Mouse (Mus musculus): ENCODE data around the gene Gulp1.

Gulp1 gene

DNA sequence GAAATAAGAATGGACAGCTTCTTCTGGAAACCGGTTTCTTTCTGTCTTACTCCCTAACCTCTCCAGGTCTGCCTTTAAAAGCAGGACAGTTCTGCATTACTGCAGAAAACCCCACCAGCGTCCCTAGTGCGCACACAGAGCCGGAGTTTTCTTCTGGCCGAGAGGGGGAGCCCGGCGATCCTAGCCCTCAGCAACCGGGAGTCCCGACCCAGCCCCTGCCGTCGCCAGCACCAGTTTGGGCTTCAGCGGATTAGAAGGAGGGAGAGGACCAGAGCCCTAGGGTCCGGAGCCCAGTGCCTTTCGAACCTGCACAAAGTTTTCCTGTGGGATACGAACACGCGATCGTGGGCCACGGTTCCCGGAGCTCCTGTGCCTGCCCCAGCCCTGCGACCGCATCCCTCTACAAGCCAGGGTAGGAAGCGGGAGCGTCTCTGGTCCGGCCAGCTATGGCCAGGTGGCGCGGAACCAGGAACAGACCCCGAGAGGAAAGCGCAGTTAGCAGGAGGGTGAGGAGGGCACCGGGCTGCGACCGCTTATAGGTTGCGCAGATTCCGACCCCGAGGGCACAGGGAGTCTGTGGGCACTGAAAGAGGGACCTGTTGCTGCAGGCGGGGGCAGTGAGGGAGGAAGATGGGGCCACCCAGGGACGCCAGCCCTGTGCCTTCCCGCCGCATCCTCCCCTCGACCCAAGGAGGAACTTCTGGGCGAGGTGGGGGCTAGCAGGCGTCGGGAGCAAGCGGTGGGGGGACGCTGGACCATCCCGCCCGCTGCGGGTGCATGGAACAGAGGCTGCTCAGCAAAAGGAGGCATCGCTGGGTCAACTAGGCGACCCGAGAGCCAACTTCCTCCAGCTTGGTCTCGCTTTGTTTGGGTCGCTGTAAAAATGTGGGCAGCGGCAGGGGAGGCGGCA lies at the start of gene Gulp1:
Gene Gulp1 (plus strand): TSS at position 51 of the 910 bp plus-strand sequence.
- no peak for DNase-seq (ENCODE audit: low read depth)

DNA sequence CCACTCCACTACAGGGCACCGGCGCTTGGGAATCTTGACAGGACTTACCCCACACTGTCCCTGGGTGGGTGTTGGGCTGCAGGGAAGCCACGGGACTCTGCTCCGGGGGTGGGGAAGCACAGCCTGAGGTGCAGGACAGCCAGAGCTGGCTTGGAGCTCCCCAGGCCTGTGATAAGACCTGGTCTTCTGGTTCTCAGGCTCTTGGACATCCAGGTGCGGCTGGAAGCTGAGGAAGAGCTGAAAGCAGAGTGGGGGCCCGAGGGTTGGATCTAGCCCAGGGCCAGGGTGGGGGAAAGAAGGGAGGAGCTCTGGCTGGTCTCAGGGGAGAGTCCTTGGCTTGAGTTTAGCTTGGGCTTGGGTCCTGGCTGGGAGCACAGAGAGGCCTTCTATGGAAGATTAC lies 1.1 kb upstream of the Gulp1 start:
- no peak for DNase-seq (ENCODE audit: low read depth)

DNA sequence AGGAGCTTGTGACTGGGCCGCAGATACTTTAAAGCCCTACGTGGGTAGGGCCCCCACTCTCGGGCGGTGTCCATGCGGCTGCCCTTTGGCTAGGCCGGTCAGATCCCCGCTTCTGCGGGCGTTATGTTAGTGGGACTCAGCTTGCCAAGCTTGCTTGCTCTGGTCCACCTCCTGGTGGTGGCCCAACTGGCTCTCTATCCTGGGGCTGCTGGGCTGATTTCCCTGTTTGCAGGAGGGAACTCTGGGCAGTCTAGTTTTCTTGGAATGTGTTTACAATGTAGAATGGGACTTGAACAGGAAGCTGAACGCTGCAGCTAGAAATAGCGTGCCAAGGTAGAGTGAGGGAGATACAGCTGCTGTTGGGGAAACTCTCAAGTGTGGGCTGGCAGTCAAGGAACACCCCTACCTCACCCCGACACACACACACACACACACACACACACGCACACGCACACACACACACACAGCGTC lies 1.1 kb downstream of the Gulp1 start:
- DNase-seq (ENCODE audit: low read depth) = no peak

DNA sequence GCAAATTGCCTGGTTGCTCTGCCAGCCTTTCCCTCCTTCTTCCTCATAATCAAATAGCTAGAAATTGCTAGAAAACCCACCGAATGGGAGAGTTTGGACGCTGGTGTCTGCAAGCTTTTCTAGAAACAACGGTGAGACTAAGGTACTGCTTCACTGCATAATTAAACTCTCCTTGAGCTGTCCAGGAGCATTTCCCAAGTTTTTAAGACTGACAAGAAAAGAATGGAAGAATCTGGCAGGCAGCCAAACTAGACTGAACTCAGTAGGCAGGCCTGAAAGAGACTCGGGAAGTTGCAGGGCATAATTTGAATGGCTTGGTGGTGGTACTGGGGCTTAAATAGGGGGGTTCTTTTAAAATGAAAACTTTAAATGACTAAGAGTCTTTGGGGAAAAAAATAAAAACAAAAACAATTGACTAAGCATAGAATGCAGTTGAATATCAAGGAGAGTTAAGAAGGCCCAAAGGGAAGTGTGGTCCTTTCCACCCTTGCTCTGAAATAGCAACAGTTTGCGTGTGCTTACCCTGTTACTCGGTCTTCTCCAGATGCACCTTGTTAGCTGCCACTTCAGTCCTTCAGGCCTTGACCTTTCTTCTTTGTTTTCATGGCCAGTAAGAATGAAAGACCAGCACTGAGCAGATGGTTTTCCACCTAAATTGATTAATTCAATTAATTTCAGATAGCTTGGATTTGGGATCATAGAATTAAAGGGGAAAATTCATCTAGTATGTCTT lies 2.0 kb downstream of the Gulp1 start:
- DNase-seq (ENCODE audit: low read depth) = no peak

DNA sequence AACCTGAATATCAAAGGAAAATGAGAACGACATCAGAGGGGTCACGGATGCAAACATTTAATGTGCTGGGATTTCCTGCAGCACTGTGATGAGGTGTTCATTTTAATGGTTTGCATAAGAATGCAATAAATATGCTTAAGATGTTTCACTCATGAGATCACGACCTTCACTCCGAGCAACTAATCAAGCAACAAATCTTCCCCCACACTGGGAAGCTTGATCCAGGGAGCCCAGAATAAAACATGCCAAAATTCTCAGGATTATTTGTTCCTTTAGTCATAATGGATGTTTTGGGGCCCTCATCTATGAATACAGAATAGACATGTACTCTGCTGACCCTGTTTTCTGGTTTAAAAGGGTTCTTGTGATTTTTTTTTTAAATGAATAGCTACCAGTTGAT lies 16.1 kb downstream of the Gulp1 start:
- DNase-seq (ENCODE audit: low read depth) = no peak

DNA sequence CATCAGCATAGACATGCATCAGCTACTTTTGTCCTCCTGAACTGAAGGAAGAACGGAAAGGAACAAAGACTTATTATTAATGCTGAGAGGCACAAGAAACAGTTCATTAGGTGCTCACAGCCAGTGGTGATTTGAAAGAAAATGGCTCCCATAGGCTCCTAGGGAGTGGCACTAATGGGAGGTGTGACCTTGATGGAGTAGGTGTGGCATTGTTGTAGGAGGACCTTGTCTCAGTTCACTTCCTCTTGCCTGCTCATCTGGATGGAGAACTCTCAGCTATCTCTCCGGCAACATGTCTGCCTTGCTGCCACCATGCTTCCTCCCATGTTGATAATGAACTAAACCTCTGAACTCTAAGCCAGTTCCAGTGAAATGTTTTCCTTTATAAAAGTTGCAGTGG lies 17.0 kb downstream of the Gulp1 start:
- no peak for DNase-seq (ENCODE audit: low read depth)

DNA sequence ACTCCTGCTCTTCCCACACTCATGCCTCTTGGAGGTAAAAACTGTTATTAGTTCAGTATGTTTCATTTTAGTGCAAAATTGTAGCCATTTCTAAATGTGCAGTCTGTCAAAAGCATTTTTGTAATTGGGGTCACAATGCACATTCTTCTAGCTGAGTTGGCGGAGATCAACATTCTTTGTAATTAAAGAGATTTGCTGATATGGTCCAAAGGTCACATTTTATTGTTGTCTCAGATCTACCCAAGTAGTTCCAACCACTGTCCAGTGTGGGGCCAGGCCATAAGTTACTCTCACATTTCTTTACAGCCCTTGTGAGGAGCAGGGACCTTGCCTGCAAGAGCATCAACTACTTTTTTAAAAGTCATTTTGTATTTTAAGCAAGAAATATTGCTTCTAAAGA lies 24.7 kb downstream of the Gulp1 start:
- DNase-seq (ENCODE audit: low read depth) = no peak

DNA sequence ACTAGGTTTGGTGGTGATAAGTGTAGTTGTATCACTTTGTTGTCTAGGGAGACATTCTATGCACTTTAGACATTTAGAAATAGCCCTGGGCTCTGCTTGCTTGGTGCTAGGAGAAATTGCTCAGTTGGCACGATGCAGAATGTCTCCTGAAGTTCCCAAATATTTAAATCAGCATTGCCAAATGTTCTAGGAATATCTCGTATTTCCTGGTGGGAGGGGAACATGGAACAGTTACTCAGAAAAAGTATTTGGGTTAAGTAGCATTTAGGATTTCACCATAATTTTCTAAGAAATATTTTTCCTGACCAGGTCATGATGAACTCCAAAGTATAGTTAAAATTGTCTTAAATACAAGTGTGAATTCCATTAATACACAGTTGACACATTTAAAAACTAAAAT lies 25.3 kb downstream of the Gulp1 start:
- no peak for DNase-seq (ENCODE audit: low read depth)

DNA sequence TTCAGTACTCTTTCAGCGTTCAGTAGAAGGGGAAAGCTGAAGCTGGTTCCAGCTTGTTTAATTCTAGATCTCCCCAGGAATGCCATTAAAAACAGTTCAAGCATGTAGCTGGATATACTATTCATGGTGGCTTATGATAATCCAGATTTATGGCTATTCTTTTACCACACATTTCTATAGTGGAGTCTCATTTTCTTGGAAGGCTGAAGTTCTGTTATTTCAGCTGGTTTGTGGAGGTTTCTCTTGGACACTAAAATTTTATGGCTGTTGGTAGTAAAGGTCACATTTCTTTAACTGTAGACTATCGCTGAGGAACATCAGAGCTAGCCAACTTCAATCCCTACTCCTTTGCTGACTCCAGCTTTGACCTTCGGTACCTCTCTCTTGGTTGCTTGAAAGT lies 29.1 kb downstream of the Gulp1 start:
- no peak for DNase-seq (ENCODE audit: low read depth)

DNA sequence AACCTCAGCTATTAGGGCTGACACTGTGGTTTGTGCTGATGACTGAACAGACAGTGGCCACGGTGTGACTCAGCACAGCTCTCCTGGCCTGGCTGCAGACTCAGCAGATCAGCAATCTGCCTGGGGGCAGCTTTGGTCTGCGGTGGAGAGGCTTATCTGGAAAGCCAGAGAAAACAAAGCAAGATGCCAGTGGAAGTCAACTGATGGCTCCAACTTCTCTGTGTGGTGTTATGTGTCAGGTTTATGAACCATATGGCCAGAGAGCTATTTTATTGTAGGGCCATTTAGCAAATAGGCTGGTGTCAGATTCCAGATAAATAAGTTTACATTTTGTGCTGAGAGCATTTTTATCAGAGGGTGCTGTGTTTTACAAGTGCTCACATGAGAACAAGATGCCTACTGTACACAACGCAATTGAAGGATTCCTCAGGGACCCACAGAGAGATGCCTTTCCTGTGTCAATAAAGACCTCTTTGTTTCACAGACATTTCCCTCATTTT lies 33.6 kb downstream of the Gulp1 start:
- DNase-seq (ENCODE audit: low read depth) = peak; percentile 3

DNA sequence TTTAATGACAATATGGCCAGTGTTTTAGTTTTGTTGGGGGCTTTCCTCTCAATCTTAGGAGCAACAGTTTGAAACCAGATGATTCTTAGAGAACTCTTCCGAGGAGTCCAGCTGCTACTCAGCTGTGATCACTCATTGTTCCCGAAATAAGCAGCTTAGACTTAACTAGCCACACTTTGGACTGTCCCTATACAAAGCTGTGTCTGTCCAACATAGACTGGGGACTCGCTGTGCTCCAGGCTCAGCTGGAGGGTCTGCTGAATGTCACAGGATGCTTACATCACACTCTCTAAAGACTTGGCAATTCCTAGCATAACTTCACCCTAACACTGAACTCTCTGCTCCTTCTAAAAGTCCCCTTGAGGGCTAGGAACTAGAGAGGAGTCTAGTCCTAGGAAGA lies 40.4 kb downstream of the Gulp1 start:
- DNase-seq (ENCODE audit: low read depth) = no peak

DNA sequence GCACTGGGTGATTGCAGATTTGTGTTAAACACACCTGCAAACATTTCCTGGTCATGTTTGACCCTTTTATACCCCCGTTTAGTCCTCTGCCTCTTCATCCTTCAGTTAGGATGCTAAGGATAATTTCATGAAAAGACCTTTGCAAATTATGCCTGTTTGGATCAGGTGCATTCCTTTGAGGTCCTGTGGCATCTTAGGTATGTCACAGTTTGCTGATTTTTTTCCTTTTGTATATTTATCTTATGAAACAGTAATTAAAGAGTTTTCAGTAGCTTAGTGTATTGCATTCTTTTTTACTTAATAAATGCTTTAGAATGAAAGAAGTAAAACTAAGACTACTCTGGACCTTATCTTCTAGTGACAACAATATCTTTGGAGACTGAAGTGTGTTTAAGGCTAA lies 41.8 kb downstream of the Gulp1 start:
- no peak for DNase-seq (ENCODE audit: low read depth)

DNA sequence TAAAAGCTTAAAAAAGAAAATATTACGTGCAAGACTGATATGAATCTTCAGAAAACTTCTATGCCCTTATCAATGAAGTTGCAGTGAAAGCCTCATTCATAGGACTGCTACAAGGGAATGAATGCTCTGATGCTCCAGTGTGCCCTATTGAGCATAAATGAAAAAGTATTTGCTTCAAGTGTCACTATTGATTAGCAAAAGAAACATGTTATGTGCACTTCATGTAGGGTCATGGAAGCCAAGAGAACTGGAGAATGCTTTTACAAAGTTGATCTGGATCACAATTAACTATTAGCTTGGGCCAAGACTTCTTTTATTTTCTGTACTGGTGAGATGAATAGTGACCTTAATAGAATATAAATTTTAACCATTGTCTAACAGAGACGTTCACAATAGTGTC lies 47.0 kb downstream of the Gulp1 start:
- no peak for DNase-seq (ENCODE audit: low read depth)

DNA sequence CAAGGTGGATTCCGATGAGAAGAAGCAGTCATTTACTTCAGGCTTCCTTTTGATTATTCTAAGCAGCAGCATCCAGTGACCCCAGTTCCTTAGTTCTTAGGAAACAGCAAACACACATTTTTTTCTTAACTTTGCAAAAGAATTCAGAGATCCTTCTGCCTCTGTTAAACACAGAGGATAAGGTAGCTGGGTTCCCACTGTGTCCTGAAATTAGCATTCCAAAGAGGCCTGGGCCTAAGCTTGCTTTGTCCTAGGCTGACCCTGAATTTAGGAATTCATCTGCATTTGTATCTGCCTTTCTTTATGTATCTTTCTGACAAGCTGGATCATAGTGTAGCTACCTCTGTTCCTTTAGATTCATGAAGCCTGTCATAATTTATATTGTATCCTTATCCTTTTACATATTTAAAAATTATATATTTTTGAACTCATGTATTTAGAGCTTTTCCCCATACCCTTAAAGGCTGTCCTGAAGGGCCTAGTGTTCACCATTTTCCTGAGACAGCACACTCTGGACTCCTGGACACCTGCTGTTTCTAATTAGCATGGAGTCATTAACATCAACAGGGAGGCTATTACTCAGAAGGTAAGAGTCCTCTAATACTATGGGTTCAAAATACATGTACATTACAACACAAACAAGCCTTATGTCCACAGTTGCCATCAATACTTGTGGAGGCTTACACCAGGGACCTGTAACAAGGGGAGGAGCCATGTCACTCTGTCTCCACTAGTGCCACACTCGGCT lies 62.2 kb downstream of the Gulp1 start:
- DNase-seq (ENCODE audit: low read depth) = no peak

DNA sequence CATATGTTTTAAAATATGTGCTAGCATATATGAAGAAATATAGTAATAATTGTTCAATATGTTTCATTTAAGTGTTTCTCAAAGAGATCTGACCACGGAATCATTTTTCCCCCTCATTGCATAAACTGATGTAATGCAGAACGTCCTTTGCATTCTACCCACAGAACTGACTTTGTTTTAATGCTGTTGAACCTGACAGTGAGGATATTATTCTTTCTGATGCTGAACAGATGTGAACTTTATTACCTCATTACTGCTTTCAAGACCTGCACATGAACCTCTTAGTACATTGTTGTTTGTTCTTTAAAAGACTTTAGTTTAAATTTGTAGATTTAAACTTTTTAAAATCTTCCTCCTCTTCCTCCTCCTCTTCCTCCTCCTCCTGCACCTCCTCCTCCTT lies 67.4 kb downstream of the Gulp1 start:
- DNase-seq (ENCODE audit: low read depth) = no peak

DNA sequence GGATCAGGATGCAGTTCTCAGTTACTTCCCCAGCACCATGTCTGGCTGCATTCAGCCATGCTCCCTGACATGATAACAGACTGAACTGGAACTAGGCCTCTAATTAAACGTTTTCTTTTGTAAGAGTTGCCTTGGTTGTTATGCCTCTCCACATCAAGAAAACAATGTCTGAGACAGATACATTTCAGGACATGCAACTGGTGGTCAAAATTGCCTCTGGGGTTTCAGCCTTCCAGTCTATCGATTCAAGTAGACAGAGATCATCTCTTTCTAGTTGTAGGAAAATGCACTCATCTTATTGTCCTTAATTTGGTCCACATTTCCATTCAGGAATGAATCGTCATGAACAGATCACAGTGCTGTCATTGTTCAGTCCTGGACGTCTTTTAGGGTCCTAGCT lies 83.2 kb downstream of the Gulp1 start:
- DNase-seq (ENCODE audit: low read depth) = no peak

DNA sequence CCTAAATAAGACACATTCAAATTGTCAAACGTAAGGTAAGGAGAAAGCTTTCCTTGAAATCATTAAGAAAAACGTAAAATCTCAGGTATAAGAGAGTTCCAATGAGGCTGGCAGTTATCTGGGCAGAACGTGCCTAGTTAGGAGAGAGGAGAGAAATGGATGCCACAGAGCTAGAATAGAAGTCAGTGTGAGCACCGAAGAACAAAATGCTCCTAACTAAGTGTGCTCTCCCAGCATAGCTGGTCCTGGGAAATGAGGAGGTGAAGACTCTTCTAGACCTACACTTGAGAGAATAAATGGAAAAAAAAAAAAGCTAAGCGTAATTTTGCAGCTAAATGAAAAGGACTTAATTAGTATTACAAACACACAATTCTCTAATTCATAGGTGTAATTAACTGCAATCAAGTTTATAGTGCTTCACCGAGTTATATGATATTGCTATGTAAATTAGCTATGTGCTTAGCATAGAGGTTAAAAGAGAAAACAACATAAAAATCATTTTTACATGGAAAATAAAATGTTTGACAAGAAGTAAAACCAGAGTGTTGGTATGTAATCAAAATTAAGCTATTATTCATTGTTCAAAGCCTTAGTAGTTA lies 94.5 kb downstream of the Gulp1 start:
- DNase-seq (ENCODE audit: low read depth) = no peak

DNA sequence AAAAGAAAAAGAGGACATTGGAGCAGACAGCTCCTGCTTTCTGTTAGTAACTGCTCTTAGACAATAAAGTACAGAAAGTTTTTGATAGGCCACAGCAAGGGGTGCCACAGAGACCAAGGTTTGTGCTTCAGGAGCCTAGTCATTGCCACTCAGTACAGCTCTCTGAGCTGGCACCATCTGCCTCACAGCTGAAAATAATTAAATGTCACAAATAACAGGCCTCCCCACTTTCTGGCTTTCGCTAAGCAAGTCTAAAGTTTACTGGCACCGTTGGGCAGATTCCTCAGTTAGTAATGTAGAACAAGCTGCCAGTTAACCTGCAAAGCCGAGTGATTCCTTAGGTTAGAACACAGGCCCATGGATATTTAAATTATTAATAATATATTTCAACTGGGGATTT lies 127.7 kb downstream of the Gulp1 start:
- DNase-seq (ENCODE audit: low read depth) = no peak

DNA sequence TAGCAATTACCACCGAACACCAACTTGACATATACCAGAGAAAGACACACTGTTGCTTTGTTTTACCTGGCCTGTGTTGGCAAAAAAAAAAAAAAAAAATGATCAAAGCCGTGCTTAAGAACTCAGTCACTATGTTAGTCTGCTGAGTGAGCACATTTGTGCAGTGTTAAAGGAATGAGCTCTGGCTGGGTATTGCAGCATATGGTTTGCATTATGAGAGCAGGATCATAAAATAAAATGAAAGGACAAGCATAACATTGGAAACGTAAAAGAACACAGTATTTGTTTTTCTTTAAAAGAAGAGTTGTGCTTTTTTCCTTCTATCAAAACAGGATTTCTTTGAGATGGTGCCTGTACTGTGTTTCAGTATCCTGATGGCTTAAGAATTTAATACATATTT lies 128.1 kb downstream of the Gulp1 start:
- DNase-seq (ENCODE audit: low read depth) = no peak

DNA sequence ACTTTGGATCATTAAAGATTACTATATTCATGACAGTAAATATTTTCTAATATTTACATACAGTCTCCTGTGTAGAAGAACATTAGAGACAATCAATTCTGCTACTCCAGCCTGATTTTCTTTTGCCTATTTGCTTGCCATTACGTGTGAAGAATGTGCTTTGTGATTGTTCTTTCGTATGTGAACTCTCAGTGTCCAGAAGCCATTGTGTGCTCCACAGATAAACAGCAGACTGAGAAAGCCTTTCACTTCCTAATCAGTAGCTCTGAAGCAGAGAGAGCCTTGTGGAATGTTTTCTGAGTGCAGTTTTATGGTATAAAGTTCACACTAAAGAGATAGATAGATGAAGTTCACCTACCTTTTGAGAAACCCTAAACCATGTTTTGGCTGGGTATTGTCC lies 131.2 kb downstream of the Gulp1 start:
- no peak for DNase-seq (ENCODE audit: low read depth)

DNA sequence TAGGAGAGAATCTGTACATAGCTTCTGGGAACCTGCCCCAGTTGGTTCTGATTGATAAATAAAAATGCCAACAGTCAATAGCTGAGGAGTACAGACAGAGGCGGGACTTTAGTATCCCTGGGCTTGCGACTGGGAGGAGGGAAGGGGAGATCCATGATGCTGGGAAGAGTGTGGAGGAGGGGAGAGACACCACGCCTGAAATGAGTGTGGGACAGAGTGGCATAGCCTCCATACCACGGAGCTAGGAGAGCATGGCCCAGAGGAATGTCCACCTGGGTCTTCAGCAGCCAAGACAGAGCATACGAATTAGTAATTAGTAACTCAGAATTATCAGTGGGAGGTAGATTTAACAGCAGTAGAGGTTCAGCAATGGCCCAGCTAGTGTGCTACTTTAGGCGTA lies 132.4 kb downstream of the Gulp1 start:
- DNase-seq (ENCODE audit: low read depth) = no peak

DNA sequence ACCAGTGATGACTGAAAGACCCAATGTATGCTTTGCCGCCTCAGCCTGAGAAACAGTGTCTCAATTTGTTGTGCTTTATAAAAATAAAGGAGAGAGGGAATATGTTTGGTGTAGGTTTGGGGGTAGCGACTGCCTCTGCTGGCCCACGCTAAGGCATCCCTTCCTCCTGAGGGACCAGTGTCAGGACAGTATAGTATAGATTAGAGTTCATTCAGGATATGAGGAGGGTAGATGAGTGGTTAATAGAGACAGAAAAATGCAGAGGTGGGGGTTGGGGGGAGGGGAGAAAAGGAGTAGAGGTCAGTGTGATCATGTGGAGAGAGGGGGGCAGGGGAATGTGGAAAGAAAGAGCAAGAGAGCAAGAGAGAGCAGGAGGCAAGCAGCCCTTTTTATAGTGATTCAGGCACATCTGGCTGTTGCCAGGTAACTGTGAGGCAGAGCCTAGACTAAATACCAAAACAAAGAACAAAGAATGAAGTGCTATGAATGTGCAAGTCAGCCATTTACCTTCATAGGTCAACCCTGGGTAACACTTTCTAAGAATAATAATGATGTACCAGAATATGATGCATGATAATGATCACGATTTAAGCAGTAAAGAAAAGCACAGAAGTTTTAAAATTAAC lies 169.6 kb downstream of the Gulp1 start:
- no peak for DNase-seq (ENCODE audit: low read depth)

All from c-Kit-positive CD71-positive TER-119-negative erythroid progenitor cells, embryonic 14.5 days (primary cell).